Mouse (Mus musculus) urinary bladder, postnatal 10 days (tissue): ENCODE measurements at regions not wholly inside any gene's neighbourhood (a gene's known extent, or its start where the extent isn't known, plus 50 kb on each side); places are given as distances from the start of the nearest gene placed in this dataset.

Experiments
- DNase-seq: peaks from one replicate; pipeline ENCODE4 v3.0.0; 2022; ENCODE audit warnings: low spot score

DNA sequence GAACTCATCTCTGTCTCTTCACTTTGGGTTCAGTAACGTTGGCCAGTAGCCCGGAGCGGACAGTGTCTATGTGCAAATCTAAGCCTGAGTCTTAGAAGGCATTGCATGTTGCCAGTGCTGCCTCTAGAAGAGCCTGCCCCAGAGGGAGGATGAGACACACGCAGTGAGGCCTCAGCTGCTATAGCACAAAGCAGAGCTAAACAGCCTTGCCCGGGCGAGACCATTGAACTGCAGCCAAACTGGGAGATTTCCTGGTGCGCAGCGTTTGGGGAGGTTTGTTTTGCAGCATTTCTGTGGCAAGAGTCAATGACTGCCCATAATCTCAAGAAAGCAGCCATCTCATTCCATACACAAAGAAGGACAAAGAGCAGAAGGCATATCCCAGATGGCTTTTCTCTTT lies 164.0 kb downstream of the 3100002H09Rik start:
- DNase-seq: no peak

DNA sequence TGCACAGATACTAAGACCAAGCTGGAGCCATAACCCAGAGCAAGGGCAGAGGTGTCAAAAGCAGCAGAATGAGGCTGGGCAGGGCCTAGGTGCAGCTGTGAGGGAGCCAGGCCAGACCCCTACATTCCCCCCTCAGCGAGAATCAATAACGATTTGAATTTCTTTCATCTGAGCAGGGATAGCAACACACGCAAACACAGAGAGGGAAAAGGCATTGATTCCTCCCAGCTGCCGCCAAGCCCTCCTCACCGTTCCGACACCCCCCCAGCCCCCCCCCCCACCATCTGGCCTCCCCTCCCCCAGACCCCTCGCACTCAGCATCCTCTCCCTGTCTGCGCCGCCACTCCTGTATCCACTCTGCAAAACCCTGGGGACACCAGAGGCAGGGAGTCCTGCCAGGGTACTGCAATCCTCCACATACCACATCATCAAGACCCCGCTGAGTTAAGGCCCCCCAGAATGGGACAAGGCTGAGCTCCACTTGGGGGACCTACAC lies 166.9 kb downstream of the 3100002H09Rik start:
- no peak for DNase-seq

DNA sequence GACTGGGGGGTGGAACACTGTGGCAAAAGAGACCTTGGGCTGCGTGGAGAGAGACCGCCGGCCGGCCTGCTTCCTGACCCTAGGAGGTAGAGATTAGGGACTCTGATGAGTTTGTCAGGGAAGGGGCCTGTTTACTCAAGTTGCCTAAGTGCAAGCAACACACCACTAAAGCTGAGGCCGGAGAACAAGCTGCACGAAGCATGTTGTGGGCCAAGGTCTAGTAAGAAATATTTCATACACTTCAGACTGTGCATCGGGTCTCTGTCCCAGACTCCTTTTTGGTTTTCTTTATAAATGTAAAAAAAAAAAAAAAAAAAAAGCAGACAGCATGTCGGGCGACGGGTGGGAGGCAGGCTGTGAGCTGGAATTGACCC lies 167.5 kb downstream of the 3100002H09Rik start:
- DNase-seq: no peak

DNA sequence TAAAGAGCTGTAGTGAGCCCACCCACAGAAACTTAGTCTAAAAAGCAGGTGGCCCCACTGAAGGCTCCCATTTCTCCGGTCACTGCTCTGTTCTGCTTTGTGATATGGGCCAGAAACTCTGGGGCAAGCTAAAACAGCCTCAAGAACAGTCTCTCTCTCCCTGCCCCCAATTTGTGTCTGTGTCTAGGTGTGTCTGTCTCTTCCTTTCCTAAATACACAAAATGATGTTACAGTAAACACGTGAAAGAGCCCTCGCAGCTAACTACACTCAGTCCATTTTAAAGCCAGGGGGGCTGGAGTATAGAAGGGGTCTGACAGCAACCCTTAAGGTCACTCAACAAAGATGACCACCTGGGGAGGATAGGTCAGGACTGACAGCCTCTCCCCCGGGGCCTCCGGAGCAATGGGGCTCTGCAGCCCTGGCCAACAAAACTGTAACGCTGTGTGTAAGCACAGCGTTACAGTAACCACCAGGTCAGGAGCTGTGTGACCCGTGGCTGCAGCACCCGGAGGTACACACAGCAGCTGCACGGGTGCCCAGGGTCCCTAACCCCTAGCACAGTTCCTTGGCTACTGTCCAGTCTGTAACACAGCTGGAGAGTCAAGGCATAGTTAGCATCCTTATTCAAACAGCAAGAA lies 168.0 kb downstream of the 3100002H09Rik start:
- DNase-seq: no peak

DNA sequence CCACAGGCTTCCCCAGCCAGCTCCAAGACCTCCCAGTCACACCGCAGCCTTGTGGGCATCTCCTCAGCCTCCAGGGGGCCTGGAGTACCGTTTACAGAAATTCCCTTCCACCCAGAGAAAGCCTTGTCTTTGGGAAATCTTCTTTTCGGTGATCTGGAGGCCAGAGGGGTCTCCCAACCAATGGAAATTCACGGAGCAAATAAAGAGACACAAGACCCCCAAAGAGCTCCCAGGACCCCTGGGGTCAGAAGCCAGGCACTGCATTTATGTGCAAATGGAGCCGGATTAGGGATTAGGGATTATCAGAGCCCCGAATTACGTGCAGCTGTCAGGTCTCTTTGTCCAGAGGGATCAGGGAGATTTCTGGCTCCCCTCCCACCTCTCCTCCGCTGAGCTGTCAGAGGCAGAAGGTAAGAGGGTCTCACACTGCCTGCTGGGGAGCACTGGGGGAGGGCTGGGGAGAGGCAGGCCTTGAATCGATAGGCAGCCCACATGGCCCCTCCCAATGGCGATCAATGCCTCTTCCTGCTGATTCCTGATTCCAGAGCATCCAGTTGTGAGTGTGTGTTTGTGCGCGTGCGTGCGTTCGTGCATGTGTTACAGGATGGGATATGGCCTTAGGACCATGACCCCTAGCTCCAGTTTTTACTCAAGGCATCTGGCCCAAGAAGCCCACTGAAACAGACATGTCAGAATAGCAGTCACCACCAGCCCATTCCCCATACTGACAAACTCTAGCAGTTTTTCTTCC lies 168.7 kb downstream of the 3100002H09Rik start:
- no peak for DNase-seq

DNA sequence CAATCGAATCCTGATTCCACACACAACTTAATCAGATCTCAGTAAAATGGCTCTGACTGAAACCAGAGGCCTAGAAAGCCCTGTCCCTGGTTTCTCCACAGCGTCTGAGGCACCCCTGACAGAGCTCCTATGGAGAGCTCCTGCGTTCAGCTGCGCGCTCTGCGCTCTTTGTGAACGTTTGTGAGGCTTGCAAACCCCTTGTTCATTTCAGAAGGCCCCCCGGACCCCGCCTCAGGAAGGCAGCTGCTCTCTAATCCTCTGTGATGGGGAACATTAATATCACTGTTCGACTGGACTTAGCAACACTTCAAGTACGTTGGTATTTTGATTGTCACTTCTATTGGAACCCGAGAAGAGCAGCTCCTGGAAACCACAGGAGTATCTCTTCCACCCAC lies 175.6 kb downstream of the 3100002H09Rik start:
- no peak for DNase-seq

DNA sequence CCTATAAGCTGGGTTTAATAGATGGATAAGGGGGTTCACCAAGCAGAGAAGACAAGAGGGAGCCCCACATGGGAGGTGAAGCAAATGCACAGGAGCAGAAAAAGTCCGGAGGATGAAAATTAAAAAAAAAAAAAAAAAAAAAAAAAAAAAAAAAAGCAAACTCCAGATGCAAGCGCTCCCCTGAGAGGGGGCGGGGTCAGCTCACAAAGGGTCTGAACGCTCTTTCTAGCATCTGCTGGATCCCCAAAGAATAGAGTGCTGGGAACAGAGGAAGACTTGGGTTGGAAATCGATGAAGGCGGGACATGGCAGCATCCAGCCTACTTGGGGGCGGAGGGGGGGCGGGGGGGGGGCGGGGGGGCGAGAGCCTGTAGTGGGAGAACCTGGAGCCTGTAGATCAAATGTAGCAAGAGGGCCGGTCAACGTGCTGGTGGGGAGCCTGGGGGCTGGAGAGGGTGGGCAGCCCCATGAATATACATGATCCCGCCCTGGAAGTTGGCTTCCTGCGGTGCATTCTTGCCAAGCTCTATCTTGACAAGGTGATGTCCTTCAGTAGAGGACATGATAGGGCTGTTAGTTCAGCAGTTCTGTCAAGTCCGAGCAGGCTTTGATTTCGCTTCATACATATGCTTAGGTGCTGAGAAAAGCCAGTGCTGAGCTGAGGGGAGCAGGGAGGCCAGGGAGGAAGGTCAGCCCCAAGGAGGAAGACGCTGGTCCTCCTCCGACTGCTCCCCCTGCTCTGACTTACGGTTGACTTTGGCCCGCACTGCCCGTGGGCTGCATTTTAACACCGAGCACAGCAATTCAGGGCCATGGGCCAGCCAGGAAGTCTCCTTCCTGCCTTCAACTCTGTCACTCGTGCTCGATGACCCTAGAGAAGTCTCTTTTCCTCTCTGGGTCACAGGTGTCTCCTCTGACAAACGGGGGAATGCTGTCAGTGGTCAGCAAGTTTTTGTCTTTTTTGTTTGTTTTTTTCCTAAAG lies 176.3 kb downstream of the 3100002H09Rik start:
- DNase-seq: no peak

DNA sequence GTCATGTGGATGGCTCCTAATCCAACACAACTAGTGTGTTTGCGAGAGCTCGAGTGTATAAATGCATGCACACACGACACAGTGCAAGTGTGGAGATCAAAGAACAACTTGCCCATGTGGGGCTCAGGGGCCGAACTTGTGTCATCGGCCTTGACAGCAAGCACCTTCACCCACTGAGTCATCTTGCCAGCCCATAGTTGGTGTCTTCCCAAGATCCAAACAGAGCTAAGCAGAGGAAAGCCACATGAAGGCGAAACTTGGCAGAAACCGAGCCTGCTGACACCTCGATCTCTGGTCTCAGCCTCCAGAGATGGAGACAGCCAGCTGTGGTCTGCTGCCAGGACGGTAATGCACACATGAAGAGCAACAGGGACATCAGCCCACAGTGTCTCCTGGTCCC lies 177.1 kb downstream of the 3100002H09Rik start:
- no peak for DNase-seq

DNA sequence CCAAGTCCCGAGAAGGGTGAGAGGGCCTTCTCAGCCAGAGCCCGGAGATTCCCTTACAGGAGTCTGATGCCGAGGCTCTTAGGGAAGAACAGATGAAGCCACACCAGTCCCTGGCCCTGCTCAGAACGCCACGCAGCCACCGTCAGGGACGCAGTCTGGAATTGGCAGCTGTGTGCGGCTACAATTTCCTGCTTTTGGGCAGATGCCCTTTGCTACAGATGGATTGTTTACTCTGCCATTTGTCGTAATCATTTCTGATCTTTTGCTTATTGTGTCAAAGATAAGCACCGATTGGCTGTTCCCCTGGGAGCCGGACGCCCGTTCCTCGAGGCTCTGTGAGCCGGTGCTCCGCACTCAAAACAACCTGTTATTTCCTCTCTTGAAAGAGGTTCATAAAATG lies 179.4 kb downstream of the 3100002H09Rik start:
- no peak for DNase-seq

DNA sequence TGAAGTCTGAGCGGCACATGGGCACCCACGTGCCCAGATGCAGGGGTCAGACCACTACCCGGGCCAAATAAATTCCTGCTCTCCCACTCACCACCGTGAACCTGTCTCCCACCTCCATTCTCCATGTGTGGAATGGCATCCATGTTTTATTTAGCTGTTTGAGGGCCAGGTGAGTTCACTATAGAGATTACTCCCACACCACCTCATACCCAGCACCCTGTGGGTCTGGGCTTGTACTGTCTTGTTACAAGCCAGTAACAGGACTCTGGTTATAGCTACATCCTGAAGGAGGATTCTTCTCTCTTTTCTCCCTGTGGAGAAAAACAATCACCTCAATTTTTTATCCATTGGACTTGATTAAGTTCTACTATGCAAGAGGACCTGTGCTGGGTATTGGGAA lies 181.8 kb downstream of the 3100002H09Rik start:
- DNase-seq: no peak

DNA sequence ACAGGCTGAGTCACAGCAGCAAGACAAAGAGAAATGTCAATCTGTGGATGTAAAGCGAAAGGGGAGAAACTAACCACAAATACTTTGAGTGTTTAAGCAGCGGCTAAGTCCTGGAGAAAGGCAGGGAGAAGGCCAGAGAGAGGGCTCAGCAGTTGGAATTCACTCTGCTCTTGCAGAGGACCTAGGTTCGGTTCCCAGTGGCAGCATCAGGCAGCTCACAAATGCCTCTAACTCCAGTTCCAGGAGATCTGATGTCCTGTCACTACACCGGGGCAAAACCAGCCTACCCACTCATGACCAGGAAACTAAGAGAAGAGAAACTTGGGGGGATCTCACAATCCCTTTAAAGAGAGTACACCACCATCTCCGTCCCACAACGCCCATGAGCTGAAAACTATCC lies 188.2 kb downstream of the 3100002H09Rik start:
- no peak for DNase-seq

DNA sequence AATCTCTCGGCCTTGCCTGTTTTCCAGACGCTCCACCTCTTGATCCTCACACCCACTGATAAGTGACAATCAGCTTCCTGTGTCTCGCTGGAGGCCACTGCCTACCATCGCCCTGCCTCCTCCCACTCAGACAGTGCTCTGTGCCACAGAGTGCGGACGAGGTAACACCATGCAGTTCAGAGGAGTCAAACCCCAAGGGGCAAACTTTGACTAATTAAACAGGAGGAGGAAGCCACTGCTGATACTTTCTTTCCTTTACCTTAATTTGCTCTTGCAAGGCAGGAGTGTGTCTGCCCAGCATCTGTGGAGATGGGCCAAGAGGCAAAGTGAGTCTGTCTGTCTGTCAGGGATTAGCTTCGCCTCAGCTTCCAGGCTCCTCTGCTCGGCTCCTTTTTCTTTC lies 192.2 kb downstream of the 3100002H09Rik start:
- DNase-seq: no peak

DNA sequence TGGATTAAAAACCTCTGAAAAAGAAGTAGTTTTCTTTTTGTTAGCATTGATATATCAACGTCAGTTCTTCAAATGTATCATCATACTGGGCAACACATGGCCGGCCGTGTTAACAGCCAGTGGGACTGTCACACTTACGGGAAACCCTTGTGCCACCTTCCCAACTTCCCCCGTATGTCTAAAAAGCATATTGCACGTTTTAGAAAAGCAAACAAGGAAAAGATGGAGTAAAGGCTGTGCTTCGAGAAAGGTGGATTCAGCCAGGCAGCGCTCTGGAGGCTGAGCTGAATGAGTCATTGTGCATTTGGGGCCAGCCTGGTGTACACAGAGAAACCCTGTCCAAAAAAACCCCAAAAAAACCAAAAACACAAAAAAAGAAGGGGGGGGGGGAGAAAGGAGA lies 193.4 kb downstream of the 3100002H09Rik start:
- no peak for DNase-seq

DNA sequence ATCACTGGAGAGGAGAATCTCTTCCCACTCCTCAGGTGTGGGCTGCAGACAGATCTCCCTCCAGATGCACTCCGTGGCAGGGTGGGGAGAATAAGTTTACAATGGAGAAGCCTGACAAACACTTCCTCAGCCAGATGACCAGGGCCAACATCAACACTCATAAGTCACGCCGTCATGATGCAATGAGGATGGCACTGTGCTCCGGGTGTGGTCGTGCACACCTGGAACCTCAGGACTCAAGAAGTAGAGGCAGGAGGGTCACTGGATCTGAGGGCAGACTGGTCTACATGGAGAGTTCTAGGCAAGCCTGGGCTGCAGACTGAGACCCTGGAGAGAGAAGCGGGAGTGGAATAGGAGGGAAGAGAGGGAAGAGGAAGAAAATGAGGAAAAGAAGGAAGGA lies 194.3 kb downstream of the 3100002H09Rik start:
- DNase-seq: no peak

DNA sequence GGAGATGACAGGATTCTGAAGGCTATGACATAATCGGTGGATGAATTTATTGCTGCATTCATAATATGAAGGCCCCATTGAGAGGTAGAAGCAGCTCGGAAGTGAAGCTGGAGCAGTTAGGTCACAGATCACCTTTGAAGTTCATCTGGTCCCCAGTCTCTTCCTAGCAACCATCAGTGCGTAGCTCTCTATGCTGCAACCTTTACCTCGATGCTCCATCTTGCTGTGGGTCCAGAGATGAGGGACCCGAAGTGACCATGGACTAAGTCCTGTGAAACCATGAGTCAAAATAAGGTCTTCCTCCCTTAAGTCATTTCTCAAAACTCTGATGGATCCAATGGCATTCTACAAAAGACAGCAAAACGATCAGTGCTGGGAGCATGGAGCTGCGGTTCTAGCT lies 196.2 kb downstream of the 3100002H09Rik start:
- no peak for DNase-seq

DNA sequence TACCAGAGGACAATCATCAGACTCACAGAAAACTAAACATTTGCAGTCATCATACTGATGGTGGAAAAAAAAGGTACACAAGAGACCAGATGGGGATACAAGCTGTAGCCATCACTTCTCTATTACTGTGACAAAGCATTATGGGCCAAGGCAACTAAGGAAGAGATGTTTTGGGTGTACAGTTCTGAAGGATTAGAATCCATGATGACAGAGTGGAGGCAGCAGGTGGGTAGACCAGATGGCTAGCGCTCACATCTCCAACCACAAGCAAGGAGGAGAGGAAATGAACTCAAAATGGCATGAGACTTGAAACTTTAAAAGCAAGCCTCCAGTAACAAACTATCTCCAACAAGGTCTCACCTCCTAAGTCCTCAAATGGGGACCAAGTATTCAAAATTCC lies 201.3 kb downstream of the 3100002H09Rik start:
- no peak for DNase-seq

DNA sequence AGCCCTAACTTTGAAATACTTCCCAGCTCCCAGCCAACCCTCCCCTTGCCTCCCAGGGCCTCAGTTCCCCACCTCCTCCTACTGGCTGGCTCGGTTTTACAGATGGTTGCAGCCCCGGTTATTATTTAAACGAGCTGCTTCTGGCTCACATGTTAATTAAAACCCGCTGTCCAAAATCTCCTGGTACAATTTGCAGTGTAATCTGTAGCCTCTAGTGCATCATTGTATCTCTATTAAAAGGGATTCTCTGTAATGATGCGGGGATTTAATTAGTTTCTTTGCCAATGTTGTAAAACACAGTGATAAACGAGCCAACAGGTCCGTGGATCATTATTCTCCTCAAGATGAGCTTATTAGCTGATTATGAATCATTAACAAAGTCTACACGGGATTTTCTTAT lies 208.5 kb downstream of the 3100002H09Rik start:
- DNase-seq: no peak

DNA sequence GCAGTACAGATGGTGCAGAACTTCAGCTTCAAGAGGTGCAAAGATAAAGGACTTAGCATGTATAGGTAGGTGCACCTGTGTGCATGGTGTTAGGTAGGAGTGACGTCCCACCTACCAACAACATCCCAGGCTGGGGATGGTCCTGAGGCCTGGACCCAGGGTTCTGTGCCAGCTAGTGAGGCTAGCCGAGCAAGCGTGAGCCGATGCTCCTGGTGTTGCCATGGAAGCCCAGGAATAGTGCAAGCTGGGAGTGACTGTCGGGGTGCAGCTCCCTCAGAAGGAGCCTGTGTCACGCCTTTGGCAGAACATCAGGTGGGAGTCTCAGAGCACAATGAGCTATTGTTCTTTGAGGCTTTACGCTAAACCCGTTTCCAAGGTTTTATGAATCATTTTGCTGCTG lies 209.9 kb downstream of the 3100002H09Rik start:
- no peak for DNase-seq

DNA sequence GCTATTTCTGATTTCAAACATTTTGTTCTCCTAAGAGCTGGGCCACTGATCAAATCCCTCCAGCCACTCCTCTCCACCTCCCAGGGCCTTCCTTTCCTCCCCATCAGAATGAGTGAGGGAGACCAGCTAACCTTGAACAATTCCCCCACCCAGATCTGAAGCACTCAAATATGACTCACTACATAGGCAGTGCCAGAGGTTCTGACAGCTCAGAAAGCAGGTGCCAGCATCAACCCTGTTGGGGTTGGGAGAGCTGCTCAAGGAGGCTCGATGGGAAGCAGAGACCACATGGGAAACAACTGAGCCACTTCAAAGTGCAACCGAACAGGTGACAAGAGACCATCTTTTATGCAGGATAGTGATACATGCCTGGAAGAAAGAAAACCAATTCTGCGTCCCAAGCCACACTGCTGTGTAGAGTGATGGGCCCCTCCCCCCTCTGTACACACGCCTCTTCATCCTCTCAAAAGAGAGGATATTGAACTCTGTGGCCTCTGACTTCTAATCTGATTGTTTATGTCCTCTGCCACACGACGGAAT lies 210.4 kb downstream of the 3100002H09Rik start:
- DNase-seq: no peak

DNA sequence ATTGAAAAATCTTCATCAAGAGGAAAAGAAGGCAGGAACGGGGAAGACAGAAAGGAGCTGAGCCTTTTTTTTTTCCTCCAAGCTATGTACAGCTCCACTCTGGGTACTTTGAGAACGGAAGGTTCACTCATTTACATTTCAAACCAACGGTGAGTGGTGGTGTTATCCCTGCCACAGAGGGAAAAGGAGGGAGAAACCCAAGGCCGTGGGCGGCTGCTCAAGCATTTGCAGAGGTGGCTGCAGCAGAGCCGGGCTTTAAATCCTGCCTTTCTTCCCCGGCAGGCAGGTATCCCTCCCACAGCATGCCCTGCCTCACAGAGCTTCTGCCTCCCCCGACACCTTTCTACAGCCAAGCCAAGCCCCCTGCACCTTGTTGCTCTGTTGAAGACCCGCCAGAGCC lies 212.2 kb downstream of the 3100002H09Rik start:
- no peak for DNase-seq

DNA sequence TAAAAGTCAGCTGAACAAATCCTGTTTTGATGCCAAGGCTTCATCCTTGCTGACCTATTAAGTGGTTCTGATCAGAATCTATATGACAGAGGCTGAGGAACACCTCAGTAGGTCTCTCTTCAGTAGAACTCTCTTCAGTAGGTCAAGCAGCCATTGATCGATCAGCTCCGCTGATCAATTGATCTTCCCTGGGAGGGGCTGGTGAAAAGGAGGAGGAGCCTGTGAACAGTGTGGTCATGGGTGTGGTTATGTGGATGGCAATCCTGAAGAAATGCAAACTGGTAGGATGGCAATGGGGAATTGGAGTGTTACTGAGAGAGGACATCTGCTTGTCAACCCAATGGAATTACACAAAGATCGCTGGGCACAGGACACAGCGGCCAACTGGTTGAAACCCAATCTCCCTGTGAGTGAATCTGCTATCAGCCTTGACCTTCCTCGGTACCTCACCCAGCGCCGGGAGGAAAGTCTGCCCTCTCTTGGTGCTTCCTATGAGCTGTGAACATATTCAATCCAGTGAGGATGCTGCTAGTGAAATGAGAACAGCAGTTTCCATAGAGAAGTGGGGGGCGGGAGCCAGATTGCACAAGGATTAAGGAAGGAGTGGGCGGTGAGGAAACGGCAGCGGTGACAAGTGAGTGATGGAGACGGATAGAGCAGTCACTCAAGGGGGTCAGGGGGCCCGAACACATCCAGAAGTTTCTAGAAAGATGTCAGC lies 213.9 kb downstream of the 3100002H09Rik start:
- DNase-seq: no peak

DNA sequence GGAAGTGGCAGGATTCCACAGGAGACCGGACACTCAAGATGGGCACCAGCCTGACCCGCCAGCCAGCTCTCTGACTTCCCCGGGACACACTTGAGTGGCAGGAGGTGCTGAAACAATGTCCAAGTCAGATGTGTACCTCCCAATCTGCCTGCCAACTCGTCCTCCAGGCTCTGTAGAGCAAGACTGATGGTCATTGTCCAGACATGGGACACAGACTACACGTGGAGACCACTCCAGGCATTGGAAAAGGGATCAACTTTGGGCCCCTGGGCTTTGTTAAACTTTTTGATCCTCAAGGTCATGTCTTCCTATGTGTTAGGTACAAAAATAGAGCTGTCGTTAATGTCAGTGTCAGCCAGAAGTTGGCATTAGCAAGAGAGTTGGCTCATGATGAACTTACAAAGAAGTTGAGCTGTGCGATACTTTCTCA lies 214.6 kb downstream of the 3100002H09Rik start:
- DNase-seq: no peak
